Mouse (Mus musculus) liver, postnatal 0 days (tissue): ENCODE data around the gene Trpc7. TPM values are rescaled to one million over a fixed set of nuclear protein-coding genes. Genes with fewer than 3 reads are reported as not detected.

ENCODE experiments used
- ATAC-seq: fragments of 200-750 bp; cut with Nextera tagmentation; 2 replicates; pipeline ENCODE4 v1.8.0; 2017; ENCODE audit warnings: mild to moderate bottlenecking, moderate library complexity
- DNase-seq: peaks from one replicate; pipeline ENCODE4 v3.0.0-alpha.2; 2016
- H3K27ac ChIP-seq: fragments of 300-500 bp; sonication (generic); 2 replicates; pipeline ENCODE4 v1.5.1; 2014; ENCODE audit warnings: antibody characterized with exemption, moderate library complexity, mild to moderate bottlenecking, low read depth
- H3K27me3 ChIP-seq: fragments of 300-500 bp; sonication (generic); 2 replicates; pipeline ENCODE4 v1.6.1; 2014; ENCODE audit warnings: low read length, control low read depth, mixed read lengths; ENCODE audit not compliant: insufficient read depth
- H3K36me3 ChIP-seq: fragments of 300-500 bp; sonication (generic); replicated peaks from 2 replicates; pipeline ENCODE4 v1.6.1; 2014; ENCODE audit warnings: mild to moderate bottlenecking, control low read depth, low read length, moderate library complexity, mixed read lengths; ENCODE audit not compliant: insufficient read depth
- H3K4me1 ChIP-seq: fragments of 300-500 bp; sonication (generic); 2 replicates; pipeline ENCODE4 v1.6.1; 2014; ENCODE audit warnings: antibody characterized with exemption, mild to moderate bottlenecking, control low read depth; ENCODE audit not compliant: insufficient read depth
- H3K4me2 ChIP-seq: fragments of 300-500 bp; sonication (generic); 2 replicates; pipeline ENCODE4 v1.6.1; 2014; ENCODE audit warnings: low read depth, mild to moderate bottlenecking, low read length, moderate library complexity, mixed read lengths
- H3K4me3 ChIP-seq: fragments of 300-500 bp; sonication (generic); 2 replicates; pipeline ENCODE4 v1.5.1; 2014; ENCODE audit warnings: low read depth, low read length
- H3K9ac ChIP-seq: fragments of 300-500 bp; sonication (generic); replicated peaks from 2 replicates; pipeline ENCODE4 v1.6.1; 2014; ENCODE audit warnings: mild to moderate bottlenecking, moderate library complexity
- H3K9me3 ChIP-seq: fragments of 300-500 bp; sonication (generic); 2 replicates; pipeline ENCODE4 v1.6.1; 2016; ENCODE audit warnings: mild to moderate bottlenecking, control low read depth, low read length, mixed read lengths
- CTCF ChIP-seq: sonication (generic); IDR thresholded peaks from 2 replicates; pipeline ENCODE4 v1.5.1; 2016; ENCODE audit warnings: antibody characterized with exemption, low read depth
- EP300 ChIP-seq: IDR thresholded peaks from 2 replicates; pipeline ENCODE4 v1.6.1; 2016; ENCODE audit warnings: antibody characterized with exemption, low read depth, mild to moderate bottlenecking
- WGBS: fragments of 180-500 bp; shearing (Covaris S2); extraction: QIAGEN DNeasy Blood & Tissue Kit; methylation state at CpG from one replicate; pipeline ENCODE4 v1.1.7; 2014; ENCODE audit not compliant: insufficient replicate concordance; 5-methylcytosine and 5-hydroxymethylcytosine counted together
- polyA plus RNA-seq: library from polyadenylated mRNA; unstranded; fragments of >200 nt; fragmentation: Nextera tagmentation; extraction: Ambion mirVana; gene quantifications from 2 replicates; pipeline ENCODE4 v1.2.1, GENCODE M21; 2015

Trpc7 gene
- not detected in 2 replicates for polyA plus RNA-seq

GRCm38 (mm10) chr13:56895893-56896292 is at the start of gene Trpc7:
Trpc7 (minus strand) TSS chr13:56895993.
- H3K36me3 ChIP-seq: no peaks in the 10 kb centered on the region
- H3K4me2 ChIP-seq: no peak within 1 kb of the TSS
- H3K27me3 ChIP-seq: 0 out of 2 replicates have a peak, but pooled peaks cover 3% of the 10 kb centered on the region
- H3K4me3 ChIP-seq: no peak within 1 kb of the TSS
- DNase-seq (no peak), ATAC-seq (no peak)
- TF ChIP-seq EP300 (no peak), CTCF (no peak)
- 70% methylated on average over 3 of the region's 3 CpGs for WGBS
- no peaks in the 10 kb centered on the region for H3K4me1 ChIP-seq
- no peaks in the 10 kb centered on the region for H3K9me3 ChIP-seq
- no peak within 1 kb of the TSS for H3K9ac ChIP-seq
- H3K27ac ChIP-seq: no peak within 1 kb of the TSS

GRCm38 (mm10) chr13:56939261-56939660 is 43.5 kb upstream of the Trpc7 start:
- H3K27me3 ChIP-seq: no peaks in the 10 kb centered on the region
- no peak overlapping the region for H3K27ac ChIP-seq
- no peaks in the 10 kb centered on the region for H3K9me3 ChIP-seq
- DNase-seq (no peak), ATAC-seq (no peak)
- no peak overlapping the region for H3K4me2 ChIP-seq
- WGBS: 67% methylated on average over 11 of the region's 11 CpGs
- no peaks in the 10 kb centered on the region for H3K36me3 ChIP-seq
- TF ChIP-seq CTCF: no peak
- TF ChIP-seq EP300: no peak
- no peak overlapping the region for H3K9ac ChIP-seq
- H3K4me3 ChIP-seq: no peak overlapping the region
- H3K4me1 ChIP-seq: no peaks in the 10 kb centered on the region

DNA sequence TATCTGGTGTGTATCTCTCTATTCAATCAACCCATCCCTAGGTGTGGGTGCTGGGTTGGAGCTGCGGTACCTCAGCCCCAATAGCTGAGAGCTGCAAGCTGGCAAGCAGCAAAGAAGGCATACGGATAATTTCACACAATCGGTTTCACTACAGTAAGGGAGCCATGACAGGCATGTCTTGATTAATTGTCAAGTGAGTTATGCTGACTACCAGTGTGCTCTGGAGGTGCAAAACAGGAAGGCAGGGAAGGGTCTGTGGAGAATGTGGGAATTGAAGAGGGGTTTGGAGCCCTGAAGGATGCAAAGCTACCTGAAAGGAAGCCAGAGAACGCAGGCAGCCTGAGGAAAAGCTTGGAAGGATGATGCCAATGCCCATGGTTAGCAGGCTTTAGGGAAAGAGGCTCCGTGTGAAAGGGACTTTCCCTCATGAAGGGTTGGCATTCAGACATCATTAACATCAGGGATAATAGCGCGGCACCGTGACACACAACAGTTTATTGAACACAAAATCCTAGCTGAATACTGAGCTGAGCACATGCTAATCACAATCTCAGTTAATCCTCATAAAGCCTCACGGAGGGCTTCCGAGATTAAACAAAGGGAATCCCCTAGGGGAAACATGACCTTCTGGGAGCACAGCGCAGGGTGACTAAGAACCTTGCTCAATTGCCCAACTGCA is 38.2 kb upstream of the Trpc7 start:
- no peak for DNase-seq

GRCm38 (mm10) chr13:56930421-56930820 is 34.6 kb upstream of the Trpc7 start:
- Histone ChIP-seq H3K4me3 (no peak overlapping the region), H3K27ac (no peak overlapping the region), H3K27me3 (no peaks in the 10 kb centered on the region), H3K36me3 (no peaks in the 10 kb centered on the region), H3K9me3 (0 out of 2 replicates have a peak, but pooled peaks cover 2% of the 10 kb centered on the region), H3K4me2 (no peak overlapping the region), H3K4me1 (no peaks in the 10 kb centered on the region), H3K9ac (no peak overlapping the region)
- ATAC-seq (no peak), DNase-seq (no peak)
- 83% methylated on average over 2 of the region's 2 CpGs for WGBS
- no peak for TF ChIP-seq EP300
- TF ChIP-seq CTCF: no peak

More for the DNA sequence above, 38.2 kb upstream of the Trpc7 start:
- H3K4me2 ChIP-seq: no peak overlapping the region
- H3K27ac ChIP-seq: no peak overlapping the region
- ATAC-seq: no peak
- H3K4me1 ChIP-seq: no peaks in the 10 kb centered on the region
- no peak overlapping the region for H3K4me3 ChIP-seq
- WGBS: 76% methylated on average over 11 of the region's 11 CpGs
- H3K27me3 ChIP-seq: no peaks in the 10 kb centered on the region
- no peaks in the 10 kb centered on the region for H3K36me3 ChIP-seq
- no peak for TF ChIP-seq EP300
- TF ChIP-seq CTCF: no peak
- no peak overlapping the region for H3K9ac ChIP-seq
- no peaks in the 10 kb centered on the region for H3K9me3 ChIP-seq

- TF ChIP-seq EP300 (no peak), CTCF (no peak)
- ATAC-seq: no peak
Measured at GRCm38 (mm10) chr13:56922976-56923375, 27.2 kb upstream of the Trpc7 start.

DNA sequence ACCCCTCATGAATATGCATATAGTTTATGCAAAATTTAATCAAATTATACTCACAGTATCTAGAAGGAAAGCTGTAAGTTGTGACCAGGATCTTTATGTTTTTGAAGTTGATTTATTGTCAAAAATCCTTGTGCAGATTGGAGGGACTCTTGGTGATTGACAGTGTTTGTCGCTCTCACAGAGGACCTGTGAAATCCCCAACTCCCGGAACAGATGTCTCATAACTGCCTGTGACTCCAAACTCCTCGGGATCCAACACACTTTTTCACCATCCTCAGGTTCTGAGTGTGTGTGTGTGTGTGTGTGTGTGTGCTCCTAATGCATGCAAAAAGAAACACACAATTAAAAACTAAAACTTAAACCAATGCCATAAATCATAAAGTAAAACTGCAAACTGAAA is 25.5 kb upstream of the Trpc7 start:
- no peak overlapping the region for H3K27ac ChIP-seq
- H3K27me3 ChIP-seq: no peaks in the 10 kb centered on the region
- ATAC-seq: no peak
- no peak overlapping the region for H3K4me3 ChIP-seq
- H3K4me1 ChIP-seq: no peaks in the 10 kb centered on the region
- H3K4me2 ChIP-seq: no peak overlapping the region
- H3K9me3 ChIP-seq: no peaks in the 10 kb centered on the region
- no peaks in the 10 kb centered on the region for H3K36me3 ChIP-seq
- TF ChIP-seq CTCF (no peak), EP300 (no peak)
- WGBS: 65% methylated on average over 3 of the region's 3 CpGs
- DNase-seq: no peak
- no peak overlapping the region for H3K9ac ChIP-seq

More at GRCm38 (mm10) chr13:56922976-56923375, 27.2 kb upstream of the Trpc7 start:
- Histone ChIP-seq H3K36me3 (no peaks in the 10 kb centered on the region), H3K9ac (no peak overlapping the region), H3K4me3 (no peak overlapping the region), H3K9me3 (no peaks in the 10 kb centered on the region), H3K4me2 (no peak overlapping the region), H3K27me3 (no peaks in the 10 kb centered on the region), H3K27ac (no peak overlapping the region), H3K4me1 (no peaks in the 10 kb centered on the region)
- WGBS: 60% methylated on average over 2 of the region's 2 CpGs
- no peak for DNase-seq
